Mouse (Mus musculus): ENCODE data around the gene Cacna1a. TPM values are rescaled to one million over a fixed set of nuclear protein-coding genes. Genes with fewer than 3 reads are reported as not detected.

Gene Cacna1a
- polyA plus RNA-seq, 1 experiment from 2014 or later: 5.2 TPM

DNA sequence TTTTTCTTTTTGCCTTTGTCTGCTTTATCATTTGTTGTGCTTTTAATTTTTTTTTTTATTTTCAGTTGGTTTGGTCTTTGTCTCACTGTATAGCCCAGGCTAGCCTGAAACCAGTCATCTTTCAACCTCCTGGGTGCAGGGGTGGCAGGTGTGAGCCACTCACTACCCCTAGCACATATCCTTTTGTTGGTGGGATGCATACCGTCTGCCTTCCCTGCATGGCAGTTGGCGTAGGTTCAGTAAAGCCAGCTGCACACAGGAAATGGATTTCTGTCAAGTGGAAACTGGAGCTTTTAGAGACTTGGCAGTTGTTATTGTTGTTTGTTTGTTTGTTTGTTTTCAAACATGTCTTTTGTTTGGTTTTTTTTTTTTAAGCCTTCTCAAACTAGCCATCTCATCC is 132.8 kb downstream of the Cacna1a start:
- Histone ChIP-seq H3K27ac (no peak overlapping the region), H3K4me3 (no peak overlapping the region), H3K27me3 (no peaks in the 10 kb centered on the region), H3K9ac (no peak overlapping the region), H3K4me2 (no peak overlapping the region), H3K36me3 (no peaks in the 10 kb centered on the region), H3K9me3 (no peaks in the 10 kb centered on the region), H3K4me1 (no peaks in the 10 kb centered on the region)
- no peak for ATAC-seq (ENCODE audit: insufficient number of reproducible peaks, low FRiP score, low TSS enrichment, low read depth)
- 62% methylated on average over 2 of the region's 2 CpGs for WGBS

DNA sequence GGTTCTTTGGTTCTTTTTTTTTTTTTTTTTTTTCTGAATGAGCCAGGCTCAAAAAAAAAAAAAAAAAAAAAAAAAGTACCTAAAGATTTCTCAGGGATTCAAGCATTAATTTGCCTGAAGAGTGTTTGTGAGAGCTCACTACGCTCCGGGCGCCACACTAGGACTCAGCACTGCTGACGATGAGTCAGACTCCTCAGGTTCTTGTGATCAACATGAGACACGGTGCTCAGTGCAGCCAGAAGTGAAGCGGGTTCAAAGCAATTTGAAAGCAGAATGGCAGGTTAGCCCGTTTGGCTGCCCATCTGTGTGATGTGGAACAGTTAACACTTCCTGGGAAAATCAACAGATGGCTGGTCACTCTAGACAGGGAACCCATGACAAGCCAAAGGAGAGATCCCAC is 139.8 kb downstream of the Cacna1a start:
- H3K27ac ChIP-seq: no peak overlapping the region
- H3K4me3 ChIP-seq: no peak overlapping the region
- no peak for ATAC-seq (ENCODE audit: insufficient number of reproducible peaks, low FRiP score, low TSS enrichment, low read depth)
- H3K9me3 ChIP-seq: no peaks in the 10 kb centered on the region
- no peak overlapping the region for H3K9ac ChIP-seq
- H3K27me3 ChIP-seq: no peaks in the 10 kb centered on the region
- no peaks in the 10 kb centered on the region for H3K36me3 ChIP-seq
- 80% methylated on average over 7 of the region's 7 CpGs for WGBS
- no peaks in the 10 kb centered on the region for H3K4me1 ChIP-seq
- no peak overlapping the region for H3K4me2 ChIP-seq

- Histone ChIP-seq H3K4me1 (no peaks in the 10 kb centered on the region), H3K27ac (no peak overlapping the region), H3K9ac (no peak overlapping the region), H3K27me3 (no peaks in the 10 kb centered on the region), H3K4me2 (no peak overlapping the region), H3K36me3 (no peaks in the 10 kb centered on the region), H3K9me3 (no peaks in the 10 kb centered on the region), H3K4me3 (no peak overlapping the region)
- 71% methylated on average over 4 of the region's 4 CpGs for WGBS
- ATAC-seq (ENCODE audit: insufficient number of reproducible peaks, low FRiP score, low TSS enrichment, low read depth): no peak
These were observed 141.3 kb downstream of the Cacna1a start for GRCm38 (mm10) chr8:84529548-84529947.

DNA sequence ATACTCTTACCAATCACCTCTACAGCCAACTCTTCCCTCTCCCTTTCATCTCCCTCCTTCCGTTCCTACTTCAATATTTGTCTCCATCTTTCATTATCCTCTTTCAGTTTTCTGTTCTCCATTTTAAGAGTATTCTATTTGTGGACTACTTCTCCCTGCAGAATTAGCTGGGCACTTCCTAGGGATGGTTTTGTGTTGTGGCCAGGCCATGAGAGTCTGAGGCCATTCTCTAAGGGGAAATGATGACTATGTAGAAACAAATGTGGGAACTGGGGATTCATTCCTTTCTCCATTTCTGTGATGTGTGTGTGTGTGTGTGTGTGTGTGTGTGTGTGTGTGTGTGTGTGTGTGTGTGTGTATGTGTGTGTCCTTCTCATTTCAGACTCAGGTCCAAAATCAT is 144.5 kb downstream of the Cacna1a start:
- 78% methylated on average over 1 of the region's 1 CpGs for WGBS
- ATAC-seq (ENCODE audit: insufficient number of reproducible peaks, low FRiP score, low TSS enrichment, low read depth): no peak
- no peak overlapping the region for H3K27ac ChIP-seq
- no peak overlapping the region for H3K4me3 ChIP-seq
- no peaks in the 10 kb centered on the region for H3K36me3 ChIP-seq
- H3K9me3 ChIP-seq: no peaks in the 10 kb centered on the region
- H3K4me2 ChIP-seq: no peak overlapping the region
- no peaks in the 10 kb centered on the region for H3K27me3 ChIP-seq
- no peaks in the 10 kb centered on the region for H3K4me1 ChIP-seq
- H3K9ac ChIP-seq: no peak overlapping the region

- ATAC-seq (ENCODE audit: insufficient number of reproducible peaks, low FRiP score, low TSS enrichment, low read depth): no peak
- H3K9me3 ChIP-seq: no peaks in the 10 kb centered on the region
- H3K4me1 ChIP-seq: no peaks in the 10 kb centered on the region
- no peak overlapping the region for H3K4me2 ChIP-seq
- no peak overlapping the region for H3K9ac ChIP-seq
- WGBS: 51% methylated on average over 4 of the region's 4 CpGs
- H3K4me3 ChIP-seq: no peak overlapping the region
- no peaks in the 10 kb centered on the region for H3K27me3 ChIP-seq
- H3K36me3 ChIP-seq: no peaks in the 10 kb centered on the region
- H3K27ac ChIP-seq: no peak overlapping the region
These were observed 145.1 kb downstream of the Cacna1a start for GRCm38 (mm10) chr8:84533341-84533740.

DNA sequence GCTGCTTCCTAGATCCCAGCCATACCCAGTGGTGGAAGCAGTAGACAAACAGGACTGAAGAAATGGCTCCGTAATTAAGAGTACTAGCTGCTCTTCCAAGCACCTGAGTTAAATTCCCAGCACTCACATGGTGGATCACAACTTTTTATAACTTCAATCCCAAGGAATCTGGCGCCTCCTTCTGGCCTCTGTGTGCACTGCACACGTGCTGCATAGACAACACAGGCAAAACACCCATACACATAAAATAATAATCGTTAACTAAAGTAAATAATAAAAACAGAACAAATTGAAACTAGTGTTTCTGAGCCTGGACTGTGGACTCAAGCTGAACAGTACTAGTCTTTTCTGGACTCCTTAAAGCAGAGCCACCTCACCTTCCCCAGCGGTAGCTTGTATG is 148.7 kb downstream of the Cacna1a start:
- no peaks in the 10 kb centered on the region for H3K27me3 ChIP-seq
- H3K4me2 ChIP-seq: no peak overlapping the region
- H3K27ac ChIP-seq: no peak overlapping the region
- ATAC-seq (ENCODE audit: insufficient number of reproducible peaks, low FRiP score, low TSS enrichment, low read depth): no peak
- no peak overlapping the region for H3K9ac ChIP-seq
- no peak overlapping the region for H3K4me3 ChIP-seq
- H3K9me3 ChIP-seq: no peaks in the 10 kb centered on the region
- H3K36me3 ChIP-seq: no peaks in the 10 kb centered on the region
- WGBS: 84% methylated on average over 5 of the region's 5 CpGs
- H3K4me1 ChIP-seq: no peaks in the 10 kb centered on the region

DNA sequence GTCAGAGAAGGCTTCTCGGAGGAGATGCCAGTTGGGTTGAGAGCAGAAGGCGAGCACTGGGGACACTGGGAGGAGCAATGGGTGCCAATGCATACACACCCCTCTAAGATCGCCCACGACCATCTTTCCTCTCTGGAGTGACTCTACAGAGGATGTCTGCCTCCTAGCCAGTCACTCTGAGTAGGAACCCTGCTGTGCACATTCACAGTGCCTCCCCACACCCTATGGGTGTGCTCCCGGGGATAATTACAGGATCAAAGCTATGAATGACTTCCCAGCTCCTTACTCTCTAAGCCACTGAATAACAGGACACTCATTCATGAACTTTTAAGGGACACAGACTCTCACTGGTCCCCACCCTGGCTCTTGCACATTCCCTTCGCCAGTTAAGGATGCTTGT is 151.1 kb downstream of the Cacna1a start:
- H3K4me3 ChIP-seq: no peak overlapping the region
- no peak for ATAC-seq (ENCODE audit: insufficient number of reproducible peaks, low FRiP score, low TSS enrichment, low read depth)
- no peak overlapping the region for H3K9ac ChIP-seq
- H3K36me3 ChIP-seq: no peaks in the 10 kb centered on the region
- WGBS: 35% methylated on average over 6 of the region's 6 CpGs
- H3K27ac ChIP-seq: no peak overlapping the region
- H3K4me2 ChIP-seq: no peak overlapping the region
- no peaks in the 10 kb centered on the region for H3K9me3 ChIP-seq
- H3K27me3 ChIP-seq: no peaks in the 10 kb centered on the region
- H3K4me1 ChIP-seq: no peaks in the 10 kb centered on the region

GRCm38 (mm10) chr8:84542481-84542880 is 154.2 kb downstream of the Cacna1a start:
- Histone ChIP-seq H3K27ac (no peak overlapping the region), H3K4me1 (0 out of 2 replicates have a peak, but pooled peaks cover 3% of the 10 kb centered on the region), H3K36me3 (no peaks in the 10 kb centered on the region), H3K4me3 (no peak overlapping the region), H3K4me2 (no peak overlapping the region), H3K9ac (no peak overlapping the region), H3K9me3 (no peaks in the 10 kb centered on the region), H3K27me3 (no peaks in the 10 kb centered on the region)
- 71% methylated on average over 7 of the region's 7 CpGs for WGBS
- ATAC-seq (ENCODE audit: insufficient number of reproducible peaks, low FRiP score, low TSS enrichment, low read depth): no peak

GRCm38 (mm10) chr8:84545522-84545921 is 157.3 kb downstream of the Cacna1a start:
- no peak for ATAC-seq (ENCODE audit: insufficient number of reproducible peaks, low FRiP score, low TSS enrichment, low read depth)
- H3K27me3 ChIP-seq: no peaks in the 10 kb centered on the region
- WGBS: 48% methylated on average over 3 of the region's 3 CpGs

DNA sequence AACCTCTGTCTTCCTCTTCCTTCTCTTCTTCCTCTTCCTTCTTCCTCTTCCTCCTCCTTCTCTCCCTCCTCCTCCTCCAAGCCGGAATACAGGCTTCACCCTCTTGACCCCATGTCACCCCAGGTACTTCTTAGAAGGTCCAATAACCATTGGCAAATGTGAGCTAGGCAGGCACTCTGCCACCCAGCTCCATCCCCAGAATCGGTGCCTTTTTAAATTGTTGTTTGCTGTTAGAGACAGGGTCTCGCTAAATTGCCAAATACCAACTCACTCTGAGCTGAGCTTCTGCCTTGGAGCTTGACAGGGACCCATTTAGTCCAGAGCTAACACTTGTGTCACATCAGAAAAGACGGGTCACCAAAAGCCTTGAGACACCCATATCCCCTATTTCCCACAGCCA is 164.2 kb downstream of the Cacna1a start:
- Histone ChIP-seq H3K9me3 (no peaks in the 10 kb centered on the region), H3K4me1 (peaks cover 9% of the 10 kb centered on the region), H3K27me3 (peaks cover 33% of the 10 kb centered on the region), H3K4me3 (no peak overlapping the region), H3K4me2 (no peak overlapping the region), H3K36me3 (no peaks in the 10 kb centered on the region), H3K9ac (no peak overlapping the region), H3K27ac (no peak overlapping the region)
- WGBS: 75% methylated on average over 4 of the region's 4 CpGs
- ATAC-seq (ENCODE audit: insufficient number of reproducible peaks, low FRiP score, low TSS enrichment, low read depth): no peak

More at GRCm38 (mm10) chr8:84545522-84545921, 157.3 kb downstream of the Cacna1a start:
- H3K9ac ChIP-seq: no peak overlapping the region
- H3K9me3 ChIP-seq: no peaks in the 10 kb centered on the region
- no peak overlapping the region for H3K4me3 ChIP-seq
- no peak overlapping the region for H3K27ac ChIP-seq
- no peak overlapping the region for H3K4me2 ChIP-seq
- H3K36me3 ChIP-seq: no peaks in the 10 kb centered on the region
- 0 out of 2 replicates have a peak, but pooled peaks cover 3% of the 10 kb centered on the region for H3K4me1 ChIP-seq

GRCm38 (mm10) chr8:84553106-84553505 is 164.9 kb downstream of the Cacna1a start:
- H3K27ac ChIP-seq: no peak overlapping the region
- H3K4me3 ChIP-seq: no peak overlapping the region
- H3K36me3 ChIP-seq: no peaks in the 10 kb centered on the region
- H3K9me3 ChIP-seq: no peaks in the 10 kb centered on the region
- peaks cover 9% of the 10 kb centered on the region for H3K4me1 ChIP-seq
- no peak for ATAC-seq (ENCODE audit: insufficient number of reproducible peaks, low FRiP score, low TSS enrichment, low read depth)
- peaks cover 40% of the 10 kb centered on the region for H3K27me3 ChIP-seq
- H3K4me2 ChIP-seq: no peak overlapping the region
- H3K9ac ChIP-seq: no peak overlapping the region
- whole genome bisulfite sequencing: 86% methylated on average over 8 of the region's 8 CpGs

DNA sequence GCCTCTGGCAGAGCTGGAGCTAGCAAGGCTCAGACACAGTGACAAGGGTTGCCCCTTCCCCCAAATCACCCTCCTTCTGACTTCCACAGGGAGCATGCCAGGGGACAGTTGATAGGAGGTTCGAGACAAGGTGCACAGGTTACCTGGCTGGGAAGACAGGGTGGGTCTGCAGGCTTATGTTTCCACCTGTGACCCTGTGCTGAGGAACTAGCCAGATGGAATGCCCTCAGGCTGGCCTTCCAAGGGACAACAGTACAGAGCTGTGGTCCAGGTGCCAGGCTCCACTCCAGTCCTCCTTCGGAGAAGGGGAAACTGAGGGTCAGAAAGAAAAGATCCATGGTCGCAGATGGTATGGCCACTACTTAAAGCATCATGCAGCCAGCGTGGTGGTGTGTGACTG is 165.4 kb downstream of the Cacna1a start:
- H3K27ac ChIP-seq: no peak overlapping the region
- no peak overlapping the region for H3K9ac ChIP-seq
- H3K36me3 ChIP-seq: no peaks in the 10 kb centered on the region
- 71% methylated on average over 4 of the region's 4 CpGs for WGBS
- H3K4me2 ChIP-seq: no peak overlapping the region
- peaks cover 10% of the 10 kb centered on the region for H3K4me1 ChIP-seq
- no peak overlapping the region for H3K4me3 ChIP-seq
- H3K9me3 ChIP-seq: no peaks in the 10 kb centered on the region
- no peak for ATAC-seq (ENCODE audit: insufficient number of reproducible peaks, low FRiP score, low TSS enrichment, low read depth)
- H3K27me3 ChIP-seq: peaks cover 45% of the 10 kb centered on the region

Measured in limb, embryonic 15.5 days (tissue).